Mouse (Mus musculus): ENCODE results near the gene Nprl2.

The Nprl2 gene

GRCm38 (mm10) chr9:107572327-107572662 lies 30.3 kb downstream of the Nprl2 start:
- CTCF ChIA-PET, result interaction anchor here (0.6 to 1.6 kb wide), 5 partner anchors 25 to 157 kb away, joined by 3 to 13 read pairs (median 3); partner anchors contain the start of gene Zmynd10 (in 1 of the 4)
- POLR2A ChIA-PET, result interaction anchor here in 3 of 4 experiments (0.5 to 29.0 kb wide), 20 partner anchors 8 to 173 kb away, joined by 3 to 450 read pairs (median 5); partner anchors contain the start of genes Tusc2 (in 3 of the 3), Hyal3 (in 2 of the 3), Ifrd2 (in 2 of the 3) and Cacna2d2 (in 1 of the 3)

GRCm38 (mm10) chr9:107573774-107574173 lies 31.7 kb downstream of the Nprl2 start:
- CTCF ChIA-PET, result interaction anchor here in 2 of 4 experiments (0.6 to 2.4 kb wide), 2 partner anchors 9 to 57 kb away, joined by 4 to 7 read pairs; no protein-coding TSS in a partner anchor

GRCm38 (mm10) chr9:107575579-107576356 lies 33.7 kb downstream of the Nprl2 start:
- POLR2A ChIA-PET, result interaction anchor here (0.5 to 29.0 kb wide), 54 partner anchors 8 to 753 kb away, joined by 3 to 450 read pairs (median 5); partner anchors contain the start of genes Cyb561d2 (in 2 of the 4), Ifrd2 (in 2 of the 4), Nprl2 (in 2 of the 4) and Tusc2 (in 2 of the 4)
- CTCF ChIA-PET, result interaction anchor here in 3 of 4 experiments (0.7 to 2.4 kb wide), 17 partner anchors 9 to 176 kb away, joined by 3 to 12 read pairs (median 4); partner anchors contain the start of genes Tusc2 (in 2 of the 3), Cacna2d2 (in 1 of the 3) and Ifrd2 (in 1 of the 3)

More at GRCm38 (mm10) chr9:107573774-107574173, 31.7 kb downstream of the Nprl2 start:
- POLR2A ChIA-PET, result interaction anchor here in 3 of 4 experiments (0.6 to 29.0 kb wide), 10 partner anchors 7 to 200 kb away, joined by 3 to 450 read pairs (median 3); partner anchors contain the start of genes Cyb561d2 (in 1 of the 3), Hyal3 (in 1 of the 3), Ifrd2 (in 1 of the 3) and Naa80 (in 1 of the 3)

GRCm38 (mm10) chr9:107576357-107577107 lies 34.5 kb downstream of the Nprl2 start, which contains the start of gene Hyal1:
TSS of gene Hyal1 (plus strand) at chr9:107576927.
- CTCF ChIA-PET, result interaction anchor here in 2 of 4 experiments (1.1 to 2.0 kb wide), 11 partner anchors 10 to 177 kb away, joined by 3 to 12 read pairs (median 4); partner anchors contain the start of genes Cacna2d2 (in 1 of the 2) and Ifrd2 (in 1 of the 2)
- POLR2A ChIA-PET, result interaction anchor here (0.5 to 29.0 kb wide), 63 partner anchors 8 to 817 kb away, joined by 3 to 450 read pairs (median 4); partner anchors contain the start of genes Ifrd2 (in 4 of the 4), 6430571L13Rik (in 3 of the 4), Gnai2 (in 3 of the 4) and Tusc2 (in 3 of the 4)

- ChIA-PET POLR2A (interaction anchor here in 3 of 4 experiments (0.6 to 29.0 kb wide), 18 partner anchors 9 to 837 kb away, joined by 3 to 450 read pairs (median 7); partner anchors contain the start of genes Ifrd2 (in 3 of the 3), Tusc2 (in 2 of the 3), Cyb561d2 (in 1 of the 3) and Hyal2 (in 1 of the 3)), CTCF (interaction anchor here in 1 of 4 experiments (0.5 to 2.0 kb wide), 5 partner anchors 23 to 68 kb away, joined by 3 to 9 read pairs (median 3); no protein-coding TSS in a partner anchor)
These were observed 35.8 kb downstream of the Nprl2 start for GRCm38 (mm10) chr9:107577871-107578270.

DNA sequence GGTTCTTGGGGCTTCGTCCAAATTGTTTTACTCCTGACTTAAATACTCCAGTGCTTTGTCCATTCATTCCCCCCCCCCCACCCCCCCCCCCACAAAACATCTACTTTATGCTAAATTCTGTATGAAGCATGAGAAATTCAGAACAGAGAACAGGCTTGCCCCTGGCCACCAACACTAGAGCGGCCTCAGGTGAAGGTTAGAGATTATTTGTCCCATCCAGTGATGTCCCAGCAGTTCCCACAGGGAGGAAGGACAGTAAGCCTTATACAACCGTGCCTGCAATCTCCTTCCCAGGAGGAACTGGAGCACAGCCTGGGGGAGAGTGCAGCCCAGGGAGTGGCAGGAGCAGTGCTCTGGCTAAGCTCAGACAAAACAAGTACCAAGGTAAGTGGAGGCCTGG lies 36.6 kb downstream of the Nprl2 start, which contains the start of gene Naa80:
Naa80 (plus strand) TSS at position 301 of the 400 bp plus-strand sequence.
- ChIA-PET CTCF (interaction anchor here in 1 of 4 experiments (0.7 to 1.8 kb wide), 2 partner anchors 34 to 52 kb away, joined by 3 to 6 read pairs; no protein-coding TSS in a partner anchor), POLR2A (interaction anchor here in 3 of 4 experiments (0.6 to 29.0 kb wide), 17 partner anchors 9 to 838 kb away, joined by 3 to 450 read pairs (median 13); partner anchors contain the start of genes Ifrd2 (in 3 of the 3), Hyal2 (in 2 of the 3), Cyb561d2 (in 1 of the 3) and Nprl2 (in 1 of the 3))

DNA sequence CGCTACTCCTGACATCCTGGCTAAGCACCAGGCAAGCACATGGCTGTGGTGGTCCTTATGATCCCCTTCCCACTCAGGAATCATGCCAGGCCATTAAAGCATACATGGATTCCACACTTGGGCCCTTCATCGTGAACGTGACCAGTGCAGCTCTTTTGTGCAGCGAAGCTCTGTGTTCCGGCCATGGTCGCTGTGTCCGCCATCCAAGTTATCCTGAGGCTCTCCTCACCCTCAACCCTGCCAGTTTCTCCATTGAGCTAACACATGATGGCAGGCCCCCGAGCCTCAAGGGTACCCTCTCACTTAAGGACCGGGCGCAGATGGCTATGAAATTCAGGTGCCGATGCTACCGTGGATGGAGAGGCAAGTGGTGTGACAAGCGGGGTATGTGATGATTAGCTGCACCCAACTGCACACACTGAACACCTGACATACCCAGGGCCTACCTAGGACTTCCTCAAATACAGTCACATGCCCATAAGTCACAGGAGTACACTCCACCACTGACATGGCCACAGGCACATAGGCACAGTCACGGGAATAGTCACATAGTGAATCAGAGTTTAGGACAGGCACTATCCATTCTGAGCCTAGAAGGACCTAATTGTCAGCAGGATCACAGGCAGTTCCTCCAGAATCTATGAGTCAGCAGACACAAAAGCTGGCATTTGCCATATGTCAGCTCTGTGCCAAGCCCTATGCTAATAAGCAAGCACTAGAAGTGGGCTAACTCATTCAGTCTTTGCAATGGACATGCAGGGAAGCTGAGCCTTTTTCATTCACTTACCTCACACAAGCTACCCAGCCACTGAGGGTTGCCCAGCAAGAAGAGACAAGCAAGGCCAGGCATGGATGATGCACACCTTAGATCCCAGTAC lies 37.2 kb downstream of the Nprl2 start:
- CTCF ChIA-PET, result interaction anchor here in 2 of 4 experiments (1.0 to 2.4 kb wide), 6 partner anchors 8 to 205 kb away, joined by 3 to 12 read pairs (median 4); no protein-coding TSS in a partner anchor
- POLR2A ChIA-PET, result interaction anchor here in 3 of 4 experiments (0.6 to 29.0 kb wide), 28 partner anchors 8 to 86 kb away, joined by 3 to 450 read pairs (median 7); partner anchors contain the start of genes Ifrd2 (in 3 of the 3), Cyb561d2 (in 2 of the 3), Gnai2 (in 2 of the 3) and Hyal2 (in 2 of the 3)

DNA sequence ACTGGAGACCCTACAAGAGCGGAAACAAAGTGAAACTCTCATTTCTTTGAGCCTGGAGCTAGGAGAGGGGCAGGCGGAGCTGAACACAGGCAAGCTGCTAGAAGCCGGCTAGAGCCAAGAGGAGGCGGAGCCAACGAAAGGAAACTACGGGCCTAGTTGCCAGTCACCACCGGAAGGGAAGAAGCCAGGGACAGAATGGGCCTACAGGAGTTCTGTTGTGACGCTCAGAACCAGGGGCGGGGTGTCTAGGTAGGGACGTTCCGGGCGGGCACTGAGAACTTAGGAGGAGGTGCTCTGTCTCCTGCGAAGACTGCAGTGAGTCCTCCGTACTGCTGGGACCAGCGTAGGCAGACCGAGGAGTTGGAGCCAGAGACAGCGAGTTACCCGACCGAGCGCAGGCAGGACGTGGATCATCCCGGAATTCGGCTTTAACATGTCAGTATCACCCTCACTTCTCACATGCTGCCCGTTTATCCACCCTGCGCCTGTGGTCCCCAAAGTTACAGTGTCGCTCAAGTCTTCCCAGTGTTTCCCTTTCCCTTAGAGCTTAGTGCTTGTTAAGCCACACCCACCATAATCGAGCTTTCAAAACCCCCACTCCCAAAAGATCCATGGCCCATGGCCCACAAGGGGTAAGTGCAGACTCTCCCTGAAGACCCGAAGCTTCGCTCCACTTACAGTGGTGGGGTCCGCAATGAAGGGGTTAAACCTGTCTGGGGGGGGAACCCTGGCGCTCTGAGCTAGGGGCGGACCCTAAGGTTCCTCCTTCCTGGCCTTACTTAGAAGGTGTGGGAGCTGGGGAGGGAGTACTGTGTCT lies 38.7 kb downstream of the Nprl2 start, which contains the start of gene Hyal3:
Hyal3 (plus strand) TSS at position 318 of the 817 bp plus-strand sequence.
- ChIA-PET CTCF (interaction anchor here in 3 of 4 experiments (0.5 to 2.4 kb wide), 16 partner anchors 9 to 206 kb away, joined by 3 to 12 read pairs (median 4); partner anchors contain the start of genes Gnai2 (in 1 of the 3) and Hyal2 (in 1 of the 3)), POLR2A (interaction anchor here (0.6 to 29.0 kb wide), 46 partner anchors 8 to 284 kb away, joined by 3 to 450 read pairs (median 6); partner anchors contain the start of genes Gnai2 (in 3 of the 4), Hyal2 (in 3 of the 4), Cyb561d2 (in 2 of the 4) and Nprl2 (in 2 of the 4))

DNA sequence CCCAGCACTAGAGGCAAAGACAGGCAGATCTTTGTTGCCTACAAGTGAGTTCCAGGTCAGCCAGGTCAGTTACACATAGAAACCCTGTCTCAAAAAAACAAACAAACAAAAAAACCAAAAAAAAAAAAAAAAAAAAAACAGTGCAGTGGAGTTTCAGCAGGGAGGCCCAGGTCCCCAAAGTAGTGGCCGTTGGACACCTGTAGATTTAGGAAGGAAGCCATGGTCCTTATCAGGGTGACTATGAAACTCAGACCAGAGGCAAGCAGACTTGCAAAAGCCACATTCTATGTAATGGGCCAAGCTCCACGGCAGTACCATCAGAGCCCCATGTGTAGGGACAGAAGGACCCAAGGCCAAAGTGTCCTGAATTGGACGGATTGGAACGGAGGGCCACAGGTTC lies 39.6 kb downstream of the Nprl2 start:
- POLR2A ChIA-PET, result interaction anchor here (0.6 to 29.0 kb wide), 28 partner anchors 10 to 1214 kb away, joined by 3 to 450 read pairs (median 10); partner anchors contain the start of genes Hyal2 (in 3 of the 4), Cyb561d2 (in 2 of the 4), Nprl2 (in 2 of the 4) and Ifrd2 (in 1 of the 4)
- CTCF ChIA-PET, result interaction anchor here in 2 of 4 experiments (0.7 to 2.4 kb wide), 10 partner anchors 13 to 96 kb away, joined by 3 to 12 read pairs (median 4); partner anchors contain the start of genes Gnai2 (in 1 of the 2) and Hyal2 (in 1 of the 2)

DNA sequence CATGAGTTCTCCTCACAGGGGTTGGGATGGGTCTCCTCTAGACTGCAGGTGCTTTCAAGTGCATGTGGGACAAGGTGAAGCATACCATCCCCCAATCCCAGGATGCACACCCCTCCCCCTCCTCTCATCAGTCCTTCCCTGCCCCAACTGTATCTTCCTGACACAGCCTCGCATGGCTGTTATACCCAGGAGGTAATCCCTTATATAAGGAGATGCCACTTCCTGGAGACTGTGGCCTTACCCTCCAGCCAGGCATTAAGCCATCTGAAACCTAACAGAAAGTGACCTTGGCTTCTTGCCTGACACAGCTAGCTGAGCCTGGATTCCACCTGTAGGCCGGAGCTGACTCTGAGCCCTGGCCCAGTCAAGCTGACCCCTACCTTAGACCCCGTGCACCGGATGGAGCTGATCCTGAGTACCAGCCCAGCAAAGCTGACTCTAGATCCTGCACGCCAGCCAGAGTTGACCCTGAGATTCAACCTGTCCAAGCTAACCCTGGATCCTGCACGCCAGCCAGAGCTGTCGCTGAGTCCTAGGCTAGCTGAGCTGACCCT lies 40.6 kb downstream of the Nprl2 start:
- ChIA-PET POLR2A (interaction anchor here in 3 of 4 experiments (0.6 to 29.0 kb wide), 17 partner anchors 12 to 412 kb away, joined by 3 to 450 read pairs (median 4); partner anchors contain the start of genes Hyal2 (in 3 of the 3), Tusc2 (in 2 of the 3), Cyb561d2 (in 1 of the 3) and Ifrd2 (in 1 of the 3)), CTCF (interaction anchor here in 3 of 4 experiments (0.8 to 2.0 kb wide), 6 partner anchors 18 to 63 kb away, joined by 3 to 5 read pairs (median 4); no protein-coding TSS in a partner anchor)

DNA sequence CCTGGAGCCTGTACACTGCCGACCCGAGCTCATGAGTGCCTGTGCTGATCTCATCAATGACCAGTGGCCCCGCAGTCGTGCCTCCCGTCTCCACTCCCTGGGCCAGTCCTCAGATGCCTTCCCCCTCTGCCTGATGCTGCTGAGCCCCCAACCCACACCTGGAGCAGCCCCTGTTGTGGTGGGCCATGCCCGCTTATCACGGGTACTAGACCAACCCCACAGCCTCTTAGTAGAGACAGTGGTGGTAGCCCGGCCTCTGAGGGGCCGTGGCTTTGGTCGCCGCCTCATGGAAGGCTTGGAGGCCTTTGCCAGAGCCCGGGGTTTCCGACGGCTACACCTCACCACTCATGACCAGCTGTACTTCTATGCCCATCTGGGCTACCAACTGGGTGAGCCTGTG lies 41.1 kb downstream of the Nprl2 start:
- ChIA-PET POLR2A (interaction anchor here in 3 of 4 experiments (0.7 to 29.0 kb wide), 13 partner anchors 11 to 412 kb away, joined by 3 to 450 read pairs (median 4); partner anchors contain the start of genes Hyal2 (in 2 of the 3), Tusc2 (in 2 of the 3), Cyb561d2 (in 1 of the 3) and Ifrd2 (in 1 of the 3)), CTCF (interaction anchor here in 3 of 4 experiments (0.5 to 2.0 kb wide), 4 partner anchors 17 to 62 kb away, joined by 3 to 5 read pairs (median 4); no protein-coding TSS in a partner anchor)

DNA sequence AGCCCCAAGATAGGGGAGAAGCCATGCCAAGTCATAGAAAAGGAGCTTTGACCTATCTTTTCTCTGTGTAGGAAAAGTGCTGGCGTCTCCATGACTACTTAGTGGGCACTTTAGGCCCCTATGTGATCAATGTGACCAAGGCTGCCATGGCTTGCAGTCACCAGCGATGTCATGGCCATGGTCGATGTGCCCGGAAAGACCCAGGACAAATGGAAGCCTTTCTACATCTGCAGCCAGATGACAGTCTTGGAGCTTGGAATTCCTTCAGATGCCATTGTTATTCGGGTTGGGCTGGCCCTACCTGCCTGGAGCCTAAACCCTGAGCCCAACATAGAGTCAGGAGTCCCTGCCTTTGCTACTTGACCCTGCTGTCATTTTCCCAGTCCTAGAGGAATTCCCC lies 44.5 kb downstream of the Nprl2 start:
- ChIA-PET CTCF (interaction anchor here (0.7 to 2.5 kb wide), 9 partner anchors 10 to 91 kb away, joined by 3 to 10 read pairs (median 5); partner anchors contain the start of gene Hyal1 (in 1 of the 4)), POLR2A (interaction anchor here (0.5 to 29.0 kb wide), 41 partner anchors 8 to 419 kb away, joined by 3 to 450 read pairs (median 7); partner anchors contain the start of genes Hyal1 (in 4 of the 4), Cyb561d2 (in 2 of the 4), Naa80 (in 2 of the 4) and Nprl2 (in 2 of the 4))

DNA sequence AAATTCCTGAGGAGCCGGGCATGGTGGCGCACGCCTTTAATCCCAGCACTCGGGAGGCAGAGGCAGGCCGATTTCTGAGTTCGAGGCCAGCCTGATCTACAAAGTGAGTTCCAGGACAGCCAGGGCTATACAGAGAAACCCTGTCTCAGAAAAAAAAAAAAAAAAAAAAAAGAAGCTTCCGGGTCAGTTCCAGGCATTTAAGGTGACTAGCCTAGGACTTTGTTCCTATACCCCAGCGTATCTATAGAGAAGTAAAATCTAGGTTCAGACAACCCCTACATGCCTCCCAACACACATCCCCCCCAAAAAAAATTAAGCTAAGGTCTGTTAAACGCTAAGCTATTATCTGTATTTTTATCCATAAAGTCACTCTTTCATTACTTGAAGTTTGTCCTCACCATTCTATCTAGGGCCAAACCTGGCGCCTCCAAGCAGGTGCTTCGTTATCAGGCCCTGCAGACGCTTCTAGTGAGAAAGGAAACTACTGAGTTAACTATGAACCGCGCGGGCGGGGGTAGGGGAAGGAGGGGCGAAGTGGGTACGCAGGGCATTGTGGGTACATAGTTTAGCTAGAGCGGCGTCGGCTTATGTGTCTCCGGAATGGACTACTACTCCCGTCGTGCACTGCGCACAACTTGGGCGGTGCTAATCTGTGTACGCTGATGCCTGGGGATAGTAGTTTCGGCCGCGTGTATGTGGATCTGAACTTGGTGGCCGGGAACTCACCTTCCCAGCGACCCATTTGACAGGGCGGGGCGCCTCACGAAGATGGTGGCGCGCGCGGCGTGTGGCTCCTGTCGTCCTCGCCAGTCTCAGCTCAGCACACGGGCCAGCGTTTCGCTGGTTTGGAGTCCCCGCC lies 45.2 kb downstream of the Nprl2 start, which contains the start of gene Ifrd2:
Ifrd2 (plus strand) TSS at position 669 of the 859 bp plus-strand sequence.
- ChIA-PET POLR2A (interaction anchor here (0.5 to 29.0 kb wide), 68 partner anchors 7 to 752 kb away, joined by 3 to 450 read pairs (median 4); partner anchors contain the start of genes Hyal1 (in 4 of the 4), Naa80 (in 3 of the 4), Zmynd10 (in 3 of the 4) and Cyb561d2 (in 2 of the 4)), CTCF (interaction anchor here (0.6 to 2.5 kb wide), 27 partner anchors 11 to 236 kb away, joined by 3 to 10 read pairs (median 3); partner anchors contain the start of genes Hyal1 (in 1 of the 4) and Zmynd10 (in 1 of the 4))

Data from embryonic stem cell, embryonic (primary cell).